Mouse (Mus musculus) left cerebral cortex, adult 11 months (tissue): ENCODE results near the gene Slc12a5.

Source experiments
- DNase-seq: peaks from one replicate; pipeline ENCODE4 v3.0.0; 2022; ENCODE audit warnings: low spot score

The Slc12a5 gene

DNA sequence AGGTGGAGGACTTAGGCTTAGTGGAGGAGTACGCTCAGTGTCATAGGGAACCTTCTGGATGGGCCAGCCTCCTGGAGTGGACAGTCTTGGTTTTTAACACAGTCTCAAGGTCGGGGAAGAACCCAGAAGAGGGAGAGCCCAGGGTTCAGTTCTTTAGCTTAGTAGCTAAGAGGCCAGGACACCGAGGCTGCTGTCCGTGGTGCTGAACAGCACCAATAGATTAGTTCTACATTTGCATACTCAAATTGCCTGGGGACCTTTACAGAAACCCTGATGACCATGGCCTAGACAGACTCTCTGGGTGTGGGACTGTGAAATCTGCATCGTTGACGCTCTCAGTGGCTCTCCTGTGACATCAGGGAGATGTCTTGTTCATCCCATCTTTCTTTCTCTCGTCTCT, 19.1 kb downstream of the Slc12a5 start:
- no peak for DNase-seq

DNA sequence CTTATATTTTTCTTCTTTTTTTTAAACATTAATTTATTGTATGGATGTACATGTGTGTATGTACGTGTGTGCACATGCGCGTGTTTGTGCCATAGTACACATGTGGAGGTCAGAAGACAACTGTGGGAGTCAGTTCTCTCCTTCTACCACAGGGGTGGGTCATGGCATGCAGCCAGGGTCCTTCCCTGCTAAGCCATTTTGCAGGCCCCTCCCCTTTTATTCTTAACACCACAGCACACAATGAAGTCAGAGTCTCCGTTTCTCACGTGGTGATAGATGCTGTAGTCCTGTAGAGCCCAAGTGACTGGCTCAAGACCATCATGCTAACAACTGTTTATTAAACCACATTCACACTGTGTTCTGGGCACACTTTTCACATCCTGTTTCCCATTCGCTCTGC, 25.4 kb downstream of the Slc12a5 start:
- no peak for DNase-seq

- DNase-seq: no peak
These were observed 25.9 kb downstream of the Slc12a5 start for GRCm38 (mm10) chr2:164986371-164987027.

GRCm38 (mm10) chr2:164988777-164989176, 28.2 kb downstream of the Slc12a5 start:
- DNase-seq: no peak

- no peak for DNase-seq
These were observed 30.5 kb downstream of the Slc12a5 start for GRCm38 (mm10) chr2:164991111-164991510.

DNA sequence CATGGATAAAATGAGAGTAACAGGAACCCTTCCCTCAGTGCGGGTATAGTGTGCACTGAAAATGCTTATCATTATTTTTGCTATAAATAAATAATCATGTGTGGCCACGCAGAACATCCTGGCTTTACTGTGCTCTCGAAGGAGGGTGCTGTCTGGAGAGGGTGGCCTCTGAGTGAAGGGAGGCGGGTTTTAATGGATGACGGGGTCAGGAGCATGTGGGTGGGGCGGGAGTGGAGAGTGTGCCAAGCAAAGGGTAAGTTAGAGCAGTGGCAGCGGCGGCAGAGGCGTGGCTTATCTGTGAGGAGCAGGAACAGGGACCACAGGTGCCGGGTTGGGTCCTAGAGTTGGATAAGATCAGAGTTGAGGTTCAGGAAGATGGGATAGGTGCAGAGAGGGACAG, 31.2 kb downstream of the Slc12a5 start:
- no peak for DNase-seq

- no peak for DNase-seq
These were observed 33.6 kb downstream of the Slc12a5 start for GRCm38 (mm10) chr2:164994156-164994555.

DNA sequence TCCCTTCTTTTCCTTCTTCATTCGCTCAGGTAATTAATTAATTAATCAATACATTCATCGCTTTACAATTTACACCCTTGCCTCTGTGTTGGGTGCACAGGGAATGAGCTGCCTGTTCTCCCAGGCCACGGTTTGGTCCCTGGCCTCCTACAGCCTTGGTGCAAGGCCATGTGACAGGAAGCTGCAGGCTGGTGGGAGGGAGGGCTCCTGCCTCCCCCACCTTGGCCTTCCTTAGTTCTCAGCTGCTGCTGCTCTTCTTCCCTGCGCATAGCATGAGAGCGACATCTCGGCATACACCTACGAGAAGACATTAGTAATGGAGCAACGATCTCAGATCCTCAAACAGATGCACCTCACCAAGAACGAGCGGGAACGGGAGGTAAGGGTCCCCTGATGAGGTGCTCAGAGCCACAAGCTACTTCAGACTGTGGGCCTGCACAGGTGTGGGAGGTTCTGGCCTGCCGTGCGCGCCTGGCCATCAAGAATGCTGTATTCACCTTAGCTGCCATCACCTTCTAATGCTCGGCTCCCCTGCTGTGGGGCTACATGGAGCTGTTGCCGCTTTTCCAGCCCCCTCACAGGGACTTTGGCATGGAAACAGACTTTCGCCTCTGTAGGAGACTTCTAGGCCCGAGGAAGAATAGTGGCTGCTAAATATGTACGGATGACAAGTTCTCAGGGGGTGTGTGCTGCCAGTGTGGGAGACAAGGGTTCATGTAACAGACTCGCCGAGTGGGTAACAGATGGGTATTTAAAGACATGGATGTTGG, 34.2 kb downstream of the Slc12a5 start:
- peak; percentile 69 for DNase-seq

GRCm38 (mm10) chr2:164995976-164996375, 35.4 kb downstream of the Slc12a5 start:
- no peak for DNase-seq

- no peak for DNase-seq
These were observed 36.5 kb downstream of the Slc12a5 start for GRCm38 (mm10) chr2:164996848-164997720.

GRCm38 (mm10) chr2:164997721-164998428, 37.3 kb downstream of the Slc12a5 start:
- DNase-seq: no peak

DNA sequence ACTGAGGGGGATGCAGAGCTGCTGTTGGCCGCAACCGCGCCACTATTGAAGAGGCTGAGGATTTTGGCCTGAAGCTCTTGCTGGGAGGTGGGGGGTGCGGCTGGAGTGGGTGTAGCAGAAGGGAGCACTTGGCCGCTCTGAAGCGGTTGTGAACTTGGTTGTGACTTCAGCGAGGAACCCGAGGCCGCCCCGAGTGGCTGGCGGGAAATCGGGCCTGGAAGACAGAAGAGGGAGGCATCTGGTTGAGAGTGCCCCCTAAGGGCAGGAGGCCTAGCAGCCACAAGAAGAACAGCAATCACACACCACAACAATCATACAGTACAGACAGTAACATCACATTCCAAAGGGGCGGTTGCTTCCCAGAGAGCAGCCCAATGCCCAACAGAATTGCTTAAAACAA, 41.4 kb downstream of the Slc12a5 start:
- no peak for DNase-seq

DNA sequence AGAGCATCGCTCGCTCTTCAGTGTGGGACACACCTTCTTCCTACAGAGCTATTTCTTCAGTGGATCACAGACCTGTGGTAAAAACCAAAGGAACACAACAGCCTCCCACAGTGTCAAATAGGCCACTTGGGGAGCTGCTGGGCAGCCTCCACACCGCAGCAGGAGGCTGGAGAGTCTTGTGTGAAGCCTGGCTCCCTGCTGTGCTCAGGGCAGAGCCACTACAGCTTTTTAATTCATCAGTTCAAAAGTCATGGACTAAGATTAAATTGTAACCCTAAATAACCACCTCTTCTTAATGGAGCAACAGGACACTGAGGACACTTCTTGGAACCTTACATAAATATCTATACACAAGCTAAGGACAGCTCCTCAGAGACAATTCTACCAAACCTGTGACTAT, 42.5 kb downstream of the Slc12a5 start:
- no peak for DNase-seq

DNA sequence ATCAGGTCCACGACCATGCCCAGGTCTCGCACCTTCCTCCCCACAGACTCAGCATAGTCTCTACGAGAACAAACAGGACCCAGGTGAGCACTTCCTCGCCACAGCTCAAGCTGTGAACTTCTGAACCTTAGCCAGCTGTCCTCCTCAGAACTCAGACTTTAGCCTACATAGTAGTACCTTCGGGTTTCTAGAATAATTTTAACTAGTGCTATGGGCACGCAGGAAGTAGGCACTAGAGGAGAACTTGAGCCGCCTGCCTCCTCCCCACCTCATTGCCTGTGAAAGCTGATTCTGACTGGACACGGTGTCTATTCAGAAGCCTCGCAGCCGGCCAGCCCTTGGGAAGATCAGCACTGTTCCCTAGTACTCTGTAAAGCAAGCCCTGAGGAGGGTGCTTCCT, 43.6 kb downstream of the Slc12a5 start:
- no peak for DNase-seq

- no peak for DNase-seq
These were observed 46.2 kb downstream of the Slc12a5 start for GRCm38 (mm10) chr2:165006813-165007212.

DNA sequence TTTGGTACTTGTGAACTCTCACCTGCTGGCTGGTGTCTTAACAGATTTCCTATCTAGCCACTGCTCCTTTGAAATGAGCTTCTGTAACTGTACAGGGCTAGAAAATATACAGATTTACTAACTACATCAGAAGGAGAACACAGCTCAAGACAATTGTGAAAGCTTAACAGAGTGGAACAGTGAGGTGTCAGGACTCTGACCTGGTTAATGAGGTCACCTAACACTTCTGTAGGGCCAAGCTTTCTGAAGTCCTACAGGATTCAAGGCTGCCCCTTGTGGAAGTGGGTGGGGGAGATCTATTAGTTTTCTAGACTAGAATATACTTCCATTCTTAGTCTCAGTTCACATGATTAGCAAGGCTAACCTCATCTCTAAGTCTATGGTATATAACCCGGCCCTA, 47.4 kb downstream of the Slc12a5 start:
- DNase-seq: no peak

DNA sequence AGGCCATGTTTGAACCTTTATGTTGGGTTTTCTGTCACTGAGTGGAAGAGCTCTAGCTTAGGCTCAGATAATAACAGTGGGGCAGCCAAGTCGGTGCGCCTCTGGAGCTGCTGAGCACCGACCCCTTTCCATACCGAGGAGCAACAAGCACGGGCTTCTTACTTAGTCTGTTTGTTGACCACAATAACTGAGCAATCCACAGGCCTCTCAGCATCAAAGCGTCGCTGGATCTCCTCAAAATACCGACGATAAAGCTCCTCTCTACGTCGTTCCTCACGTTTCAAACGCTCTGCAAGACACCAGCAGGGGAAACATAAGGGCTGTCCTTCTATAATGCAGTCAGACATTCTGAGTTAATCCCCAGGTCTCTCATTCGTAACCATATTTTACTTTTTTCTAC, 48.6 kb downstream of the Slc12a5 start:
- no peak for DNase-seq

GRCm38 (mm10) chr2:165009581-165009980, 49.0 kb downstream of the Slc12a5 start:
- DNase-seq: no peak

- no peak for DNase-seq
These were observed 49.7 kb downstream of the Slc12a5 start for GRCm38 (mm10) chr2:165010351-165010750.

DNA sequence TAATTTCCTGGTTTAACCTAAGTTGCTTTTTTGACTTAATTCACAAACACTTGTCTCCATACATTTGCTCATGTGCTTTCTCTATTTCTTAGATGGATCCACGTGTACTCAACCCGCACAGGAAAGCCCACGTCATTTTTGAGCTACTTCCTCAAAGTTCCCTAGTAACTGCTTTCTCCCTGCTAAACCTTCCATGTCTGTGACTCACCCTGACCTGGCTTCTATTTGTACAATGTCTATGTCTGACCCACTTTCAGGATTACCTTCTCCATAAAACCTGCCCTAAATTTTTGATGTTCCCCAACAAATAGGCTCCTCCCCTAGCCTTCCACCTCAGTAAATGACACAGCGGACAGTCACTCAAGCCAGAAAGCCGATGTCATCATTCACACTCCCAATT, 54.3 kb downstream of the Slc12a5 start:
- DNase-seq: no peak

- DNase-seq: no peak
These were observed 59.9 kb downstream of the Slc12a5 start for GRCm38 (mm10) chr2:165020490-165020889.

DNA sequence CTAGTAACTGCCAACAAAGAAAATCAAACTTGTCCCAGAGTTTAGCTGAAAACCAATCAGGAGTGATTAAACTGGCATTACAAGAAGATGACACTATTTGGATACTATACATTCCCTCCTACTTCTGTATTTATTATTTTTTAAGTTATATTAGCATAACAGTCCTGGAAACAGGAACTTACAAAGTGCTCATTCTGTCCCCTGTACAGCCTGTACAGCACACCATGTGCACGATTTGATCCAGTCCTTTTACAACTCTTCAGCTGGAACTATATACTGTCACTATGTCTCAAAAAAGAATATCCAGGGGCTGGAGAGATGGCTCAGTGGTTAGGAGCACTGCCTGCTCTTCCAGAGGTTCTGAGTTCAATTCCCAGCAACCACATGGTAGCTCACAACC, 66.6 kb downstream of the Slc12a5 start:
- no peak for DNase-seq
